Mouse (Mus musculus) 3T3-L1 (cell line): Measurements from ENCODE around the gene Reps2.
A peak's percentile ranks its signal among the peaks of the same experiment; 100 is the strongest.

Source experiments
- DNase-seq: peaks from one replicate; pipeline ENCODE4 v3.0.0-alpha.2; 2015; ENCODE audit warnings: low read depth, low spot score

The Reps2 gene

DNA sequence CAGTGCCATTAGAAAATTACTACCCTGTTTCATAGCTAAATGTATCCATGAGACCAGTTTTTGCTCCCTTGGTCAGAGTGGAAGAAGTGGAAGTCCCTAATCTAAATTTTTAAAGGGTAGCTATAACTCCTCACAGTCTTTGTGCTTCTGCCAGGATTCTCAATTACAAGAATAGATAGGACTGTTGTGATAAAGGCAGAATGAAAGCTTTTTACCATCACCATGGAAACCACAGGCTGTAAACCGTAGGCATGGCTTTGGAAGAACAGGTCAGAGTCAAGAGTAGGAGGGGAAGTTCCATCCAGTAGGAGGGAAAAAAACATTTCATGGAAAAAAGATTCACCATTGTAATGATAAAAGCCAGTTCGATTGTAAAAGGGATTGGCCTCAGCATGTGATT, 147.0 kb downstream of the Reps2 start:
- no peak for DNase-seq

GRCm38 (mm10) chrX:162488630-162489029, 154.8 kb downstream of the Reps2 start:
- DNase-seq: no peak

DNA sequence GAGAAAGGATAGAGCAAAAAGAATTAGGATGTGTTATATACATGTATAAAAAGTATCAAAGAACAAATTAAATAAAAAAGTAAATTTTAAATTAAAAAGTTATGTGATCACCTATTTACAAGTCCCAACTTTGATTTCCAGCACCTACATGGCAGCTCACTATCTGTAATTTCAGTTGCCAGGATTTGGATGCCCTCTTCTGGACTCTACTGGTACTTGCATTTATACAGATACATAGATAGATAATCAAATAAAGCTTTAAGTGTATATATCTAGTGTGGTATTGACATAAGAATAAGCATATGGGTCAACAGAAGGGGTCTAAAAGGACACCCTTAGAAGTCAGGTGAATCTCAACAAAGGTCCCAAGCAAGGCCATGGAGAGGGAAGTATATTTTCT, 155.7 kb downstream of the Reps2 start:
- no peak for DNase-seq

- no peak for DNase-seq
Observed at GRCm38 (mm10) chrX:162470213-162470612, 173.2 kb downstream of the Reps2 start.

- no peak for DNase-seq
Observed at GRCm38 (mm10) chrX:162462156-162462555, 181.3 kb downstream of the Reps2 start.

GRCm38 (mm10) chrX:162456445-162456844, 187.0 kb downstream of the Reps2 start:
- no peak for DNase-seq

- DNase-seq: no peak
Observed at GRCm38 (mm10) chrX:162455364-162455763, 188.1 kb downstream of the Reps2 start.

- DNase-seq: peak; percentile 3
Observed at GRCm38 (mm10) chrX:162453821-162454402, 189.5 kb downstream of the Reps2 start.

DNA sequence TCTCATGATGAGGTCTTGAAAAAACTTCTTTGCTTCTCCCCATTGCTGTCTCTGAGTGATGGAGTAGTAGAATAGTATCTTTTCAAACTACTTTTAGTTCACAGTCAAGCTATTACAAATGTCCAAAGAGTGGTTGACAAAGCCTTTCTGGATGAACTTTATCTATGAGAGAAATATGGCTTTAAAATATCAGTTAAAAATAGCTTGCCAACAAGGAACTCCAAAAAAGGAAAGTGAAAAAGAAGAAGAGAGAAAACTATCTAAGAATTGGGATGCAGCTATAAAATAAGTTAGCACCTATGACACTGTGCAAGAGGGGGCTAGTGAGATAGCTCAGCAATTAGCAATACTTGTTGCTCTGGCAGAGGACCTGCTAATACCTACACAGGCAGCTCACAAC, 190.8 kb downstream of the Reps2 start:
- DNase-seq: no peak

GRCm38 (mm10) chrX:162447974-162448373, 195.5 kb downstream of the Reps2 start:
- DNase-seq: peak; percentile 1

- no peak for DNase-seq
Observed at GRCm38 (mm10) chrX:162446678-162447318, 196.7 kb downstream of the Reps2 start.

GRCm38 (mm10) chrX:162443387-162443786, 200.1 kb downstream of the Reps2 start:
- DNase-seq: no peak

DNA sequence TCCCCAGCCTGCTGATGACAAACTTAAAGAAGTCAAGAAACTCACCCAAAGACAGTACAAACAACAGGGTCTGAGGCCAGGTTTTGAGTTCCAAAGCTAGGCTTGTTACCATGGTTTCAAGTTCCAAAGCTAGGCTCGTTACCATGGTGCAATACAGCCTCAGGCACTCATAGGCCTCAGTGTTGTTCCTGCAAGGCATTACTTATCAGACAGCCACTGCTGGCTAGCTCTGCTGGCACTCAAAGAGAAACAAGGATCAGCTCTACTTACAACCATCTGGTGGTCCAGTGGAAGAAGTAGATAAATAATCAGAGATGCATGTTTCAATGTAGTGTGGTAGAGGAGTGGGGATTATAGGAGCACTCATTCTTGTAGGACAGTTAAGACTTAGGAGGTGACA, 200.5 kb downstream of the Reps2 start:
- peak; percentile 4 for DNase-seq

GRCm38 (mm10) chrX:162432776-162433543, 210.5 kb downstream of the Reps2 start:
- DNase-seq: no peak

GRCm38 (mm10) chrX:162427698-162428097, 215.8 kb downstream of the Reps2 start:
- no peak for DNase-seq

DNA sequence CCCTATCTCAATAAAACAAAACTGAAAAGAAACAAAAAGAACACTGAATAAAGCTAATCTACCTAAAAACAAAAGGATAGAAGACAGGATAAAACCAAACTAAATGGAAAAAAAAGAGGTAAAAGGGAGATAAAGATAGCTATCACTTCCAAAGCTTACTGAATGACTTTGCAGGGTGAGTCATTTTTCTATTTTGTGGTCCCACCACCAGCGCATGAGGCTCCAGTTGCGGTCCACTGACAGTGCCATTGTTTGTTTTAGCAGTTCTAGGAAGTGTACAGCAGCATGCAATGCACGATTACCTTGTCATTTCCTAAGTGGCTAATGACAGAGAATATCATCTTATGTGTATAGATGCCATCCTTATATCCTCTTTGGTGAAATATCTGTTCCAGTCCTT, 224.0 kb downstream of the Reps2 start:
- no peak for DNase-seq

DNA sequence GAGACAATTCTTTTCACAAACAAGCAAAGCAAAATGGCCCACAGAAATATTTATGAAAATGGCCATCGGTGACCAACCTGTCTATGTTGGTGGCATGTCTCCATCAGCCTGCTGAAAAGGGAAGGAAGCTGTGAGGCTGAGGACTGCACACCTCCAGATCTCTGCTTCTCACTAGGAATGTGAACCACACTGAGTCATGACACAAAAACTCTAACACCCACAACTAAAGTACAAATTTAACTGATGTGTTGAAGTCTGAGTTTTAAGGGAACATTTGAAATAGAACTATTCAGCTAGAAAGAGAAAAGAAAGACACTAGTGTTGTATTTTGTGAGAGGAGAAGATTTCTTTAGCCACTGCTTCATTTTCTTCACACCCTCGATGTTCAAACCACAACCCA, 230.3 kb downstream of the Reps2 start:
- DNase-seq: no peak

- no peak for DNase-seq
Observed at GRCm38 (mm10) chrX:162407291-162407690, 236.2 kb downstream of the Reps2 start.

DNA sequence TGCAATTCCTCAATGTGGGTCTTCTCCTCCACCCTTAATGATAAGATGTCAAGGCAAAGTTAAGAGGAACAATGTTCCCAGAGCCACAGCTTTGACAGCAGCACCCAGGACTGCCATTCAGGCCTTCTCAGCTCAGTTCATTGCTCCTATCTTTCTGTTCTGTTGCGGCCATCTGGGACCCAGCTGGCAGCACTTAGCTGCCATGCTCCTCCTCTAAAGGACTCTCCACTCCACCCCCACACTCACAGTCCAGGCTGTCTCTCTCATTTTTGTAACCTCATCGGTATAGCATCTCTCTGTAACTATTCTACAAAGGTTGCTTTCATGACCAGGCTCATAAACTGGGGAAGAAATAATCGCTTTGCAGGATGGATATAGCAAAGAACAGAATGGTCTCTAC, 241.0 kb downstream of the Reps2 start:
- no peak for DNase-seq

DNA sequence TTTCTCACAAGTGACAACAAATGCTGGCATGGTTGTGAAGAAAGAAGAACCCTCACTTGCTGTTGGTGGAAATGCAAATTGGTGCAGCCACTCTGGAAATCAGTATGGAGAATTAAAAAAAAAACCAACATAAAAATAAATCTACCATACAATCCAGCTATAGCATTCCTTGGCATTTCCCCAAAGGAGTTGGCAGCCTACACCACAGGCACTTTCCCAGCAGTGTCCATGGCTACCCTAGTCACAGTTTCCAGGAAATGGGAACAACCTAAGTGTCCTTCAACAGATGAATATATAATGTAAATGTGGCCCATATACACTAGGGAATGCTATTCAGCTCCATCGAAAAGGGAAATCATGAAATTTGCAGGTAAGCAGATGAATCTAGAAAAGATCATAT, 262.7 kb downstream of the Reps2 start:
- DNase-seq: no peak

- DNase-seq: no peak
Observed at GRCm38 (mm10) chrX:162363206-162363605, 280.2 kb downstream of the Reps2 start.
